Mouse (Mus musculus): ENCODE measurements around the gene Gldc. TPM values are rescaled to one million over a fixed set of nuclear protein-coding genes. Genes with fewer than 3 reads are reported as not detected.
"Not testable (repeated sequence)": the region's sequence is repeated elsewhere in the genome, so short reads cannot be mapped to it uniquely, and the experiment has no call there.

Gene Gldc
- total RNA-seq (2017) = 0.18 TPM in 1 of 2 replicates, not detected in the other

GRCm38 (mm10) chr19:30174919-30175571, at the start of gene Gldc:
Gene Gldc, minus strand, starts transcription at chr19:30175429.
- ATAC-seq (replicated peaks; ENCODE audit: low read depth, poor library complexity, severe bottlenecking) = 0 out of 2 replicates have a peak, but pooled peaks have one; percentile 39

- not testable (repeated sequence) for ATAC-seq (replicated peaks; ENCODE audit: low read depth, poor library complexity, severe bottlenecking)
Observed at GRCm38 (mm10) chr19:30222593-30222992, 47.4 kb upstream of the Gldc start.

- ATAC-seq (replicated peaks; ENCODE audit: low read depth, poor library complexity, severe bottlenecking) = peak; percentile 69; the same call in 1 of the 2 replicates
Observed at GRCm38 (mm10) chr19:30217335-30217734, 42.1 kb upstream of the Gldc start.

- no peak for ATAC-seq (replicated peaks; ENCODE audit: low read depth, poor library complexity, severe bottlenecking)
Observed at GRCm38 (mm10) chr19:30216186-30216585, 41.0 kb upstream of the Gldc start.

GRCm38 (mm10) chr19:30215736-30216135, 40.5 kb upstream of the Gldc start:
- not testable (repeated sequence) for ATAC-seq (replicated peaks; ENCODE audit: low read depth, poor library complexity, severe bottlenecking)

GRCm38 (mm10) chr19:30214026-30214425, 38.8 kb upstream of the Gldc start:
- ATAC-seq (replicated peaks; ENCODE audit: low read depth, poor library complexity, severe bottlenecking) = no peak

GRCm38 (mm10) chr19:30209006-30209405, 33.8 kb upstream of the Gldc start:
- ATAC-seq (replicated peaks; ENCODE audit: low read depth, poor library complexity, severe bottlenecking) = not testable (repeated sequence)

GRCm38 (mm10) chr19:30206981-30207380, 31.8 kb upstream of the Gldc start:
- no peak for ATAC-seq (replicated peaks; ENCODE audit: low read depth, poor library complexity, severe bottlenecking)

- no peak for ATAC-seq (replicated peaks; ENCODE audit: low read depth, poor library complexity, severe bottlenecking)
Observed at GRCm38 (mm10) chr19:30205874-30206273, 30.6 kb upstream of the Gldc start.

GRCm38 (mm10) chr19:30205159-30205816, 30.1 kb upstream of the Gldc start:
- peak; percentile 60; the same call in 1 of the 2 replicates for ATAC-seq (replicated peaks; ENCODE audit: low read depth, poor library complexity, severe bottlenecking)

GRCm38 (mm10) chr19:30202177-30202576, 26.9 kb upstream of the Gldc start:
- no peak for ATAC-seq (replicated peaks; ENCODE audit: low read depth, poor library complexity, severe bottlenecking)

GRCm38 (mm10) chr19:30194999-30195398, 19.8 kb upstream of the Gldc start:
- no peak for ATAC-seq (replicated peaks; ENCODE audit: low read depth, poor library complexity, severe bottlenecking)

- ATAC-seq (replicated peaks; ENCODE audit: low read depth, poor library complexity, severe bottlenecking) = no peak
Observed at GRCm38 (mm10) chr19:30187232-30187631, 12.0 kb upstream of the Gldc start.

GRCm38 (mm10) chr19:30185536-30185935, 10.3 kb upstream of the Gldc start:
- ATAC-seq (replicated peaks; ENCODE audit: low read depth, poor library complexity, severe bottlenecking) = no peak

- ATAC-seq (replicated peaks; ENCODE audit: low read depth, poor library complexity, severe bottlenecking) = no peak
Observed at GRCm38 (mm10) chr19:30179979-30180378, 4.8 kb upstream of the Gldc start.

GRCm38 (mm10) chr19:30174074-30174670, 1.1 kb downstream of the Gldc start:
- no peak for ATAC-seq (replicated peaks; ENCODE audit: low read depth, poor library complexity, severe bottlenecking)

GRCm38 (mm10) chr19:30171346-30172055, 3.7 kb downstream of the Gldc start:
- no peak for ATAC-seq (replicated peaks; ENCODE audit: low read depth, poor library complexity, severe bottlenecking)

GRCm38 (mm10) chr19:30170319-30170718, 4.9 kb downstream of the Gldc start:
- no peak for ATAC-seq (replicated peaks; ENCODE audit: low read depth, poor library complexity, severe bottlenecking)

- ATAC-seq (replicated peaks; ENCODE audit: low read depth, poor library complexity, severe bottlenecking) = no peak
Observed at GRCm38 (mm10) chr19:30166801-30167505, 8.3 kb downstream of the Gldc start.

GRCm38 (mm10) chr19:30164228-30164627, 11.0 kb downstream of the Gldc start:
- ATAC-seq (replicated peaks; ENCODE audit: low read depth, poor library complexity, severe bottlenecking) = no peak
